Mouse (Mus musculus) heart, embryonic 14.5 days (tissue): ENCODE data around the gene Tulp4. TPM values are rescaled to one million over a fixed set of nuclear protein-coding genes. Genes with fewer than 3 reads are reported as not detected.

Experiments used
- ATAC-seq: fragments of 200-750 bp; cut with Nextera tagmentation; 2 replicates; pipeline ENCODE4 v1.8.0; 2017; ENCODE audit warnings: low read depth, moderate TSS enrichment; ENCODE audit not compliant: insufficient number of reproducible peaks, insufficient read depth, low FRiP score
- H3K27ac ChIP-seq, 2 experiments: fragments of 200-500 bp in 1 of 2; fragments of 300-500 bp in 1 of 2; sonication (generic) in 1 of 2; replicated peaks in 1 of 2; 2 replicates each; pipeline ENCODE4 v1.5.1; 2012 to 2014; ENCODE audit warnings: low read depth in 2 of 2, low read length in 2 of 2, control low read depth in 1 of 2, mild to moderate bottlenecking in 1 of 2, mixed read lengths in 1 of 2; ENCODE audit not compliant: control insufficient read depth in 1 of 2, insufficient read depth in 1 of 2
- H3K27me3 ChIP-seq: fragments of 300-500 bp; sonication (generic); 2 replicates; pipeline ENCODE4 v1.6.1; 2014; ENCODE audit warnings: mild to moderate bottlenecking, low read length, control low read depth; ENCODE audit not compliant: control insufficient read depth, insufficient read depth
- H3K36me3 ChIP-seq: fragments of 300-500 bp; sonication (generic); 2 replicates; pipeline ENCODE4 v1.6.1; 2014; ENCODE audit warnings: mild to moderate bottlenecking, control low read depth, low read length, mixed read lengths; ENCODE audit not compliant: control insufficient read depth, insufficient read depth
- H3K4me1 ChIP-seq, 2 experiments: fragments of 200-500 bp in 1 of 2; fragments of 300-500 bp in 1 of 2; sonication (generic) in 1 of 2; 2 replicates each; pipeline ENCODE4 v1.6.1; 2012 to 2014; ENCODE audit warnings: low read length in 2 of 2, control low read depth in 1 of 2, mixed read lengths in 1 of 2; ENCODE audit not compliant: control insufficient read depth in 2 of 2, insufficient read depth in 2 of 2
- H3K4me2 ChIP-seq: fragments of 300-500 bp; sonication (generic); 2 replicates; pipeline ENCODE4 v1.6.1; 2014; ENCODE audit warnings: mild to moderate bottlenecking, low read length
- H3K4me3 ChIP-seq, 2 experiments: fragments of 200-500 bp in 1 of 2; fragments of 300-500 bp in 1 of 2; sonication (generic) in 1 of 2; 2 replicates each; pipeline ENCODE4 v1.5.1; 2012 to 2014; ENCODE audit warnings: low read length in 2 of 2, mild to moderate bottlenecking in 2 of 2, control low read depth in 1 of 2, low read depth in 1 of 2, moderate library complexity in 1 of 2; ENCODE audit not compliant: control insufficient read depth in 1 of 2, insufficient read depth in 1 of 2
- H3K9ac ChIP-seq: fragments of 300-500 bp; sonication (generic); 2 replicates; pipeline ENCODE4 v1.6.1; 2014; ENCODE audit warnings: mild to moderate bottlenecking, low read length
- H3K9me3 ChIP-seq: fragments of 300-500 bp; sonication (generic); 2 replicates; pipeline ENCODE4 v1.6.1; 2016; ENCODE audit warnings: low read length, control low read depth; ENCODE audit not compliant: control insufficient read depth
- WGBS: fragments of 180-500 bp; shearing (Covaris S2); extraction: QIAGEN DNeasy Blood & Tissue Kit; methylation state at CpG from one replicate; pipeline ENCODE4 v1.1.7; 2014; 5-methylcytosine and 5-hydroxymethylcytosine counted together
- polyA plus RNA-seq: library from polyadenylated mRNA; unstranded; fragments of >200 nt; fragmentation: Nextera tagmentation; extraction: Ambion mirVana; gene quantifications from 2 replicates; pipeline ENCODE4 v1.2.1, GENCODE M21; 2014

Tulp4 gene
- polyA plus RNA-seq, 1 experiment from 2014 or later = 61.4 TPM

DNA sequence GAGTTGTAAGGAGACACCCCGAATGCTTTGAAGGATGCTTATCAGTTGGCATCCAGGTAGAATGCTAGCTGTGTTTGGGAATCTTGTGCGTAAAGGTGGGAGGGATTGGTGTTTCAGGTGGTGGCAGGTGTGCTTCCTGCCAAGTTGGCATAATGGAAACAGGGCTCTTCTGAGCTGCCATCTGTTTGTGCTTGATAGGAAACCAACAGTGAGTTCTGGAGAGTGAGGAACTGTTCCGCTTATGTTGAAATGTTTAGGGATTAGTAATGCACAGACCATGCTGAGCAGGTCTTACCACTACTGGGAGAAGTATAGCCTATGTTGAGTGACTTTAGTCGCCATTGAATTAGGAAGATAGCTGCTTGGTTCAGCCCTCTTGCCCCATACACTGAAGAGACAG is 12.6 kb downstream of the Tulp4 start:
- Histone ChIP-seq H3K4me2 (no peak overlapping the region), H3K36me3 (peaks cover 25% of the 10 kb centered on the region), H3K27ac (no peak overlapping the region), H3K9ac (no peak overlapping the region), H3K27me3 (no peaks in the 10 kb centered on the region), H3K4me3 (no peak overlapping the region), H3K9me3 (no peaks in the 10 kb centered on the region), H3K4me1 (peaks cover 3 to 6% of the 10 kb centered on the region in 2 experiments)
- no peak for ATAC-seq
- whole genome bisulfite sequencing = 81% methylated on average over 4 of the region's 4 CpGs

DNA sequence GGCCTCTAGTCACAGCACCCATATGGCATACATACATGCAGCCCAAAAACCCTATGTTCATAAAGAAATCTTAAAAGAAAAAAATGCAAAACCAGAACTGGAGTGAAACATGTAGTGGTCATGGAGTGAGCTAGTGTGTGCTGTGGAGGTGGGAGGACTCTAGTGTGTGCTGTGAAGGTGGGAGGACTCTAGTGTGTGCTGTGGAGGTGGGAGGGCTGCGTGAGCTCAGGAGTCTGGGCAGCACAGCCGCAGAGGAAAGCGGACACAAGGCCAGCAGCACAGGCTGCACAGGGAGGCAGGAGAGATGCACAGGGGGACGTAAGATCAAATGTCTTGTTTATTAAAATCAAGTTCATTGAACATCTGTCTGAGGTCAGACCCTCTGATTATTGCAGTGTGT is 17.5 kb downstream of the Tulp4 start:
- ATAC-seq = no peak
- no peak overlapping the region for H3K4me2 ChIP-seq
- H3K4me3 ChIP-seq = no peak overlapping the region
- H3K9me3 ChIP-seq = no peaks in the 10 kb centered on the region
- H3K4me1 ChIP-seq = peaks cover 0 to 9% of the 10 kb centered on the region in 2 experiments; a peak in 2 of 4 replicates
- peaks cover 36% of the 10 kb centered on the region for H3K36me3 ChIP-seq
- no peak overlapping the region for H3K27ac ChIP-seq
- no peak overlapping the region for H3K9ac ChIP-seq
- WGBS = 86% methylated on average over 4 of the region's 4 CpGs
- no peaks in the 10 kb centered on the region for H3K27me3 ChIP-seq

DNA sequence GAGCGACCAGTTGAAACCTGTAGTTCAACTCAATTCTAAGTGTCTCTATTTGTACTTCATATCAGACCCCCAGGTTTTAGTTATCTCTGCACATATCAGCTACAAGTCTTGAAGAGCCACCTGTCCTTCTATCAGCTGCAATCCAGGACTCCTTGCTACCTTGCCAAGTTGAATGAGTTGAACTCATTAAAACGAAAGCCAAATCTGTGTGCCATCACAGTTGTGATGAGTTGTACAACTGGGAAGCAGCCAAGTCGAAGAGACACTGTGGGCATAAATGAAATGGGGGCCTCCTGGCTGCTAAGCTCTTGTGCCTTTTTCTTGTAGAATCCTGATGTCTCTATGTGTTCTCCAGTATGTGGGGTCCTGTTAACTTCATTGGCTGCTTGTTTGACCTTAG is 19.2 kb downstream of the Tulp4 start:
- no peak overlapping the region for H3K9ac ChIP-seq
- WGBS = 89% methylated on average over 3 of the region's 3 CpGs
- ATAC-seq = no peak
- no peak overlapping the region for H3K4me2 ChIP-seq
- H3K27ac ChIP-seq = no peak overlapping the region
- H3K27me3 ChIP-seq = no peaks in the 10 kb centered on the region
- H3K4me3 ChIP-seq = no peak overlapping the region
- peaks cover 0 to 9% of the 10 kb centered on the region in 2 experiments; a peak in 2 of 4 replicates for H3K4me1 ChIP-seq
- peaks cover 36% of the 10 kb centered on the region for H3K36me3 ChIP-seq
- H3K9me3 ChIP-seq = no peaks in the 10 kb centered on the region

DNA sequence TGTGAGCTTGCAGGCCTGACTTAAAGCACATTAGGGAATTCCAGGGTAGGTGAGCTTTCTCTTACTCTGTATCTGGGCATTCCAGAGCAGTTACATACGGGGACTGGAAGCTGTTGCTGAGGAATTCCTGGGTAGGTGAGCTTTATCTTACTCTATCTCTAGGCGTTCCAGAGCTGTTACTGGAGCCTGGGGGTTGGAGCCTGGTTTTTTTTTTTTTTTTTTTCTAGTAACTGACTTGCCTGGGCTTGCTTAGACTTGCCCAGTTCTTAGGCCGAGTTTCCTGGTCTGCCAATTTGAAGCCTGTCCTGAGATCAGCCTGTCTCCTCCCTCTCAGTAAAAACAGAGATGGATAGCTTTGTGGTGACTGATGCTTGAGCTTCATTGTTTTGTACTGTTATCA is 21.8 kb downstream of the Tulp4 start:
- H3K36me3 ChIP-seq = peaks cover 25% of the 10 kb centered on the region
- H3K4me3 ChIP-seq = no peak overlapping the region
- peaks cover 0 to 9% of the 10 kb centered on the region in 2 experiments; a peak in 2 of 4 replicates for H3K4me1 ChIP-seq
- H3K27ac ChIP-seq = peak overlapping the region in 1 of 2 experiments; percentile 7; a peak in 2 of 4 replicates
- no peak overlapping the region for H3K4me2 ChIP-seq
- no peaks in the 10 kb centered on the region for H3K27me3 ChIP-seq
- no peaks in the 10 kb centered on the region for H3K9me3 ChIP-seq
- H3K9ac ChIP-seq = no peak overlapping the region
- 19% methylated on average over 3 of the region's 3 CpGs for WGBS
- no peak for ATAC-seq

DNA sequence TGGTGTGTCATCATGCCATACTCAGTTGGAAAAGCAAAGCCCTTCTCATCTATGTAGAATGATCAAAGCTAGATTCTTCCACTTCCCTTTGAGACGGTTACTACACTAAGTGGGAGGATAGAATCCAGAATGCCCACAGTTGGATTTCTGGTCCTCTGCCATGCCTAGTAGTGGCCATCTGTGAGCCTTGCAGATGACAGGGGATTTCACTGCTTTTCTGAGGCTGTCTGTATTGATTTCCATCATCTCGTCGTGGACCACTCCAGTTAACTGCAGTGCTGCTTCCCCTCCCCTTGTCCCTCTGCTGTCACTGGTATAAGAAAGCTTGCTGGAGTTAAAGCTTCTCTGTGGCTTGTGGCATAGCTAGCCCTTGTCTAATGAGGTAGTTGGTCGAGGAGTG is 23.1 kb downstream of the Tulp4 start:
- Histone ChIP-seq H3K4me3 (no peak overlapping the region), H3K9me3 (no peaks in the 10 kb centered on the region), H3K4me2 (no peak overlapping the region), H3K27ac (no peak overlapping the region), H3K36me3 (peaks cover 19% of the 10 kb centered on the region), H3K4me1 (peaks cover 0 to 9% of the 10 kb centered on the region in 2 experiments; a peak in 2 of 4 replicates), H3K27me3 (no peaks in the 10 kb centered on the region), H3K9ac (no peak overlapping the region)
- WGBS = 68% methylated on average over 4 of the region's 4 CpGs
- ATAC-seq = no peak

DNA sequence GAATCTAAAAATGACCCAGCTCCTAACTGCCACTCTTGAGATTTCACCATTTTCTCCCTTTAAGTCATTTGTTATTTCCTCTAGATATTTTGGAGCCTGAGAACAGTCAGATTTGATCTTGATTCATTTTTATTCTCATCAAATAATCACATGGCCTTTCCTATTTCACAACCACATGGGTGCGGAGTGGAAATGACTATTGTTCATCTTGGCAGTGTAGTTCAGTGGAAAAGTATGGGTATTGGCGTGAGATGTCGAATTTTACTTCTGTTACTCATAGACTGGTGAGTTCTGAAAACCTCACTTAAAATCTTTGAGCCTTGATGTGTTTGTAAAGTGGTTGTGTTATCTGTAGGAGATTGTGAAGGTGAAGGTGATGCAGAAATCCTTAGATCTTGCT is 24.8 kb downstream of the Tulp4 start:
- H3K9me3 ChIP-seq = no peaks in the 10 kb centered on the region
- 95% methylated on average over 3 of the region's 3 CpGs for WGBS
- no peak overlapping the region for H3K27ac ChIP-seq
- no peak overlapping the region for H3K9ac ChIP-seq
- H3K36me3 ChIP-seq = peaks cover 5% of the 10 kb centered on the region
- no peak for ATAC-seq
- H3K4me2 ChIP-seq = no peak overlapping the region
- peaks cover 0 to 9% of the 10 kb centered on the region in 2 experiments; a peak in 2 of 4 replicates for H3K4me1 ChIP-seq
- no peaks in the 10 kb centered on the region for H3K27me3 ChIP-seq
- no peak overlapping the region for H3K4me3 ChIP-seq

DNA sequence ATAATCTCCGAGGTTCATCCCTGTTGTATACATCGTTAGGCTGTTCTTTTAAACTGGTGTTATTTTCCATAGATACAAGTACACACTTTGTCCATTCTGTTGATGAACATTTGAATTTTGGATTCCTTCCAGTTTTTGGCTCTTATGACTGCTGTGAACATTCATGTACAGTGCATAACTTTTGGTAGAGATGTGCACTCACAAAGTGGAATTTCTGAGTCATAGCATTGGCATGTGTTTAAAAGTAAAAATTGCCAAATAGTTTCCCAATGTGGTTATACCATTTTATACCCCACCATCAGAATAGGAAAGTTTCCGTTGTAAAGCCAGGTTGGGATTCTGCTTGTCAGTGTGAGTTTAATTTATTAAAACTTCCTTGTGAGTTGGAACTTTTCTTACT is 34.6 kb downstream of the Tulp4 start:
- Histone ChIP-seq H3K9ac (no peak overlapping the region), H3K9me3 (no peaks in the 10 kb centered on the region), H3K27ac (no peak overlapping the region), H3K4me3 (no peak overlapping the region), H3K4me1 (peaks cover 2 to 8% of the 10 kb centered on the region in 2 experiments; a peak in 3 of 4 replicates), H3K4me2 (no peak overlapping the region), H3K27me3 (no peaks in the 10 kb centered on the region), H3K36me3 (peaks cover 26% of the 10 kb centered on the region)
- ATAC-seq = no peak
- WGBS = 53% methylated on average over 3 of the region's 3 CpGs

DNA sequence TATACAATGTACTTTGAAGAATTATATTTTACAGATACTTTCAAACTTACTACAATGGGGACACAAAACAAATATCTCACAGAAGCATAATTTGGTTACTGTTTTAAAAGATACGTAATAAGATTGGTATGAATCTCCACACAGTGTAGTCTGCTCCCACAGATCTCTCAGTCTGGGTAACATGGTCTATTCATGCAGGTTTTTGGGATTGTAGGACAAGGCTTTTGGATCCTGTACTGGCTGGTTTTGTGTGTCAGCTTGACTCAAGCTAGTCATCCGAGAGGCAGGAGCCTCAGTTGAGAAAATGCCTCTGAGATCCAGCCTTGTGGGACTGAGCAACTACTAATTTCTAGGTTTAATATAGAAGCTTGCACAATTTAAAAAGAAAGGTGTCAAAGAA is 35.1 kb downstream of the Tulp4 start:
- Histone ChIP-seq H3K4me1 (peaks cover 2 to 8% of the 10 kb centered on the region in 2 experiments; a peak in 3 of 4 replicates), H3K27ac (0 out of 4 replicates have a peak overlapping the region, but pooled peaks of 1 of the 2 experiments have one; percentile 2), H3K27me3 (no peaks in the 10 kb centered on the region), H3K4me3 (no peak overlapping the region), H3K9ac (no peak overlapping the region), H3K9me3 (no peaks in the 10 kb centered on the region), H3K4me2 (no peak overlapping the region), H3K36me3 (peaks cover 28% of the 10 kb centered on the region)
- WGBS = 86% methylated on average over 2 of the region's 2 CpGs
- ATAC-seq = no peak
